Mouse (Mus musculus): ENCODE measurements around the gene Lztfl1.
"Not testable (repeated sequence)": the region's sequence is repeated elsewhere in the genome, so short reads cannot be mapped to it uniquely, and the experiment has no call there.

Gene Lztfl1

GRCm38 (mm10) chr9:123679198-123679597, 38.3 kb downstream of the Lztfl1 start:
- no peak for DNase-seq (ENCODE audit: low read depth)

- DNase-seq (ENCODE audit: low read depth): no peak
Observed at GRCm38 (mm10) chr9:123678327-123679105, 39.0 kb downstream of the Lztfl1 start, which contains the start of the genes Ccr9 and Slc6a20a. Gene Ccr9 (plus strand): TSS chr9:123678439. Gene Slc6a20a (minus strand): TSS chr9:123678885.

GRCm38 (mm10) chr9:123665645-123666044, 51.9 kb downstream of the Lztfl1 start:
- DNase-seq (ENCODE audit: low read depth): no peak

- DNase-seq (ENCODE audit: low read depth): not testable (repeated sequence)
Observed at GRCm38 (mm10) chr9:123659986-123660676, 57.4 kb downstream of the Lztfl1 start.

- DNase-seq (ENCODE audit: low read depth): peak; percentile 23
Observed at GRCm38 (mm10) chr9:123658981-123659380, 58.5 kb downstream of the Lztfl1 start.

GRCm38 (mm10) chr9:123657457-123657856, 60.0 kb downstream of the Lztfl1 start:
- no peak for DNase-seq (ENCODE audit: low read depth)

- no peak for DNase-seq (ENCODE audit: low read depth)
Observed at GRCm38 (mm10) chr9:123651369-123651768, 66.1 kb downstream of the Lztfl1 start.

GRCm38 (mm10) chr9:123649785-123650511, 67.5 kb downstream of the Lztfl1 start:
- no peak for DNase-seq (ENCODE audit: low read depth)
